Mouse (Mus musculus) effector memory CD4-positive, alpha-beta T cell, adult 5 months (primary cell): ENCODE data around the gene Pmm1. TPM values are rescaled to one million over a fixed set of nuclear protein-coding genes. Genes with fewer than 3 reads are reported as not detected.

Experiments used
- polyA plus RNA-seq: library from polyadenylated mRNA; unstranded; fragments of 100-300 nt; shearing (Covaris generic); gene quantifications from one replicate; pipeline ENCODE4 v1.2.1, GENCODE M21; 2017

Gene Pmm1
- polyA plus RNA-seq: 7.9 TPM

DNA sequence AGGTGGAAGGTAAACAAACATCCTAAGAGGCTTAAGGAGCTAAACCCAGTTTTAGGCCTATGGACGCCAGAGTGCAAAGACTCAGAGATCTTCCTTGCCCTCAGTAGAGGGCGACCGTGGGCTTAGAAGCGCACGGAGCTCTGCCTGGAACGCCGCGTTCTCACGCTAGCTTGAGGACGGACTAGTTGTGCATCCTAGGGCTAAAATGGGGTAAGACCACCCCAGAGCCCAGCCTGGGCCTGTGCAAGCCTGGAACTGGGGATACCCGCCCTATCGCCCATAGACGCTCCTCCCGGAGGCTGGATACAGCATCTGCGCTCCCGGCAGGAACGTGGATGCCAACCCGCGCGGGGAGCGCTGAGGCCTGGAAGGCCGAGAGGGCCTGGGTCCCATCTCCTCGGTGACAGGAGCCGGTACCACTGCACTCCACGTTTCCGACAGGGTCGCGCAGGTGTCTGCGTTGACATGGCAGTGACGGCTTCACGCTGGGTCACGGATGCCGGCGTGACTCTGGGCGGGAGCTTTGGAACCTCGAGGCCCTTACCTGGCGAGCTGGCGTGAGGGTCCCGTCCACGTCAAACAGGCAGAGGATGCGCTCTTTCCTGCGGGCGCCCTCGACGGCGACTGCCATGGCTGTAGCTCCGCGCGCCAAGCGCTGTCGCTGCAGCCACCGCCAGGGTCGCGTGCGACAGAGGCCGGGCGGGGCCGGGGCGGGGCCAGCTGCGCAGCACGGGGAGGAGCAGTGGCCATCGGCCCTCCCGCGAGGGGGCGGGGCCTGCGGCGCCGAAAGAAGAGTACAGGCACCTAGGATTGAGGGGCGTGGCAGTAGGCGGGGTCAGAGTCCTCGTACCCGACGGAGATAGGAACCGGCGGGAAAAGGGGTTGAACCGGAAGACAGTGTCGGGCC lies at the start of gene Pmm1:
Gene Pmm1, minus strand, starts transcription at position 760 of the 907 bp plus-strand sequence.

GRCm38 (mm10) chr15:81987646-81988045 lies 26.9 kb upstream of the Pmm1 start, which contains the start of gene Xrcc6:
Gene Xrcc6, plus strand, starts transcription at chr15:81987835.

DNA sequence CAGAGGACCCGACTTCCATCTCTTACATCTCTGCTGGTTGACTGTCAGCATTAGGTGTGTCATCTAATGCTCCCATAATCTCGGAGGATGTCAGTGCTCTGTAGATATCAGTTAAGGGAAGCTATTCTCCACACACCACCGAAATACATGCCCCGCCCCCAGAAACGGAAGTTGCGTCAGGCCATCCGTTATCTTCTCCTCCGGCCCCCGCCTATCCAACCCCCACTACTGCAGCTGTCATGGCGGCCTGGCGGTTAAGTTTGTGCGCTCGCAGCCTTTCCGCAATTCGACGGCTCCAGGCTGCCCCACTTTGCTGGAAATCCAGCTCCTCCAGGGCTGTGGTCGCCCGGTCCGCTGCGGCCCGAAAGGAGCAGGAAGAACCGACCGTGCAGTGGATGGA lies 19.6 kb upstream of the Pmm1 start, which contains the start of gene 1700029P11Rik:
Gene 1700029P11Rik, plus strand, starts transcription at position 220 of the 400 bp plus-strand sequence.

GRCm38 (mm10) chr15:81936679-81937078 lies 24.1 kb downstream of the Pmm1 start, which contains the start of gene Csdc2:
Gene Csdc2, plus strand, starts transcription at chr15:81936759.

DNA sequence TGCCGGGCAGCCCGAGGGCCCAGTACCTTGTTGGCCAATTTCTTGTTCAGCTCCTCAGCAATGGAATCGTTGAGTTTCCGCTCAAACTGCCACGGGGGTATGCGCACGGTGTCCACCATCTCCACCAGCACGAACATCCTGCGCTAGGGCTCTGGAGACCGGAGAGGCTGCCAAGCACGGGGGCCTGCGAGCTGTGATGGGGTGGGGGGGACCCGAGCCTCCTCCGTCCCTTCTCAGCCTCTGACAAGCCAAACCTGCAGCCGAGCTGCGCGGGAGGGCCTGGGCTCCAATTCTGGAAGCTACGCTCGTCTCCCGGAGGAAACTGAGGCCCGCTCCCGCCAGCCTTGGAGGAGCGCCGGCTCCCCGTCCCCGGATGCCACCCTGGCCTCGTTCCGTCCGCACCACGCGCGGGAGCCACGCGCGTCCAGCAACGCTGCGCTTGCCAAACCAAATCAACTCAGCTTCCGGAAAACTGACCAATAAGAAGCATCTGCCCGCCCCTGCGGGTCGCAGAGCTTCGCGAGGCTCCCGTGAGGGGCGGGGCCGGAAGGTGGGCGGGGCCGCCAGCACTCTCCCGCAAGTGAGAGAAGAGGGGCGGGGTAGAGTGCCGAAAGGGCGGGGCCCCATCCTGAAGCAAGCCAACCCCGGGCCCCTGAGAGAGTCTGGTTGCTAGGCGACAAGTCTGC lies 34.8 kb downstream of the Pmm1 start, which contains the start of gene Polr3h:
Gene Polr3h, minus strand, starts transcription at position 481 of the 686 bp plus-strand sequence.

Other genes starting within 250 kb of the Pmm1 start
- 6.3 TPM for gene Zc3h7b, start 215.9 kb downstream of the Pmm1 start, polyA plus RNA-seq
- gene Rangap1, start 215.4 kb downstream of the Pmm1 start, polyA plus RNA-seq: 64.4 TPM
- 30.6 TPM for gene Tef, start 158.5 kb downstream of the Pmm1 start, polyA plus RNA-seq
- 535 TPM for gene Tob2, start 102.1 kb downstream of the Pmm1 start, polyA plus RNA-seq
- 75.8 TPM for gene Phf5a, start 89.0 kb downstream of the Pmm1 start, polyA plus RNA-seq
- gene Aco2, start 88.6 kb downstream of the Pmm1 start, polyA plus RNA-seq: 115 TPM
- 32.1 TPM for gene Polr3h, start 34.7 kb downstream of the Pmm1 start, polyA plus RNA-seq
- gene Csdc2, start 24.2 kb downstream of the Pmm1 start, polyA plus RNA-seq: not detected
- not detected for gene 1700029P11Rik, start 19.6 kb upstream of the Pmm1 start, polyA plus RNA-seq
- 36.4 TPM for gene Xrcc6, start 26.9 kb upstream of the Pmm1 start, polyA plus RNA-seq
- gene Desi1, start 72.9 kb upstream of the Pmm1 start, polyA plus RNA-seq: 29.9 TPM
- gene Snu13, start 86.7 kb upstream of the Pmm1 start, polyA plus RNA-seq: 238 TPM
- gene 4930407I10Rik, start 98.2 kb upstream of the Pmm1 start, polyA plus RNA-seq: not detected
- gene Mei1, start 109.1 kb upstream of the Pmm1 start, polyA plus RNA-seq: not detected
- gene Ccdc134, start 167.0 kb upstream of the Pmm1 start, polyA plus RNA-seq: 31.0 TPM
- 179 TPM for gene Srebf2, start 186.3 kb upstream of the Pmm1 start, polyA plus RNA-seq